Mouse (Mus musculus) adipose tissue, adult 10 weeks (tissue): ENCODE data around the gene Clk2. TPM values are rescaled to one million over a fixed set of nuclear protein-coding genes. Genes with fewer than 3 reads are reported as not detected.

ENCODE experiments used
- polyA plus RNA-seq: library from polyadenylated mRNA; stranded (reverse); fragments of 350-450 nt; fragmentation: Illumina TruSeq; extraction: RNeasy Lipid Tissue Mini Kit (QIAGEN cat#74804); gene quantifications from one replicate; pipeline ENCODE4 v1.2.3, GENCODE M21; 2014; ENCODE audit warnings: low read depth, low replicate concordance

The Clk2 gene
- 51.5 TPM for polyA plus RNA-seq

DNA sequence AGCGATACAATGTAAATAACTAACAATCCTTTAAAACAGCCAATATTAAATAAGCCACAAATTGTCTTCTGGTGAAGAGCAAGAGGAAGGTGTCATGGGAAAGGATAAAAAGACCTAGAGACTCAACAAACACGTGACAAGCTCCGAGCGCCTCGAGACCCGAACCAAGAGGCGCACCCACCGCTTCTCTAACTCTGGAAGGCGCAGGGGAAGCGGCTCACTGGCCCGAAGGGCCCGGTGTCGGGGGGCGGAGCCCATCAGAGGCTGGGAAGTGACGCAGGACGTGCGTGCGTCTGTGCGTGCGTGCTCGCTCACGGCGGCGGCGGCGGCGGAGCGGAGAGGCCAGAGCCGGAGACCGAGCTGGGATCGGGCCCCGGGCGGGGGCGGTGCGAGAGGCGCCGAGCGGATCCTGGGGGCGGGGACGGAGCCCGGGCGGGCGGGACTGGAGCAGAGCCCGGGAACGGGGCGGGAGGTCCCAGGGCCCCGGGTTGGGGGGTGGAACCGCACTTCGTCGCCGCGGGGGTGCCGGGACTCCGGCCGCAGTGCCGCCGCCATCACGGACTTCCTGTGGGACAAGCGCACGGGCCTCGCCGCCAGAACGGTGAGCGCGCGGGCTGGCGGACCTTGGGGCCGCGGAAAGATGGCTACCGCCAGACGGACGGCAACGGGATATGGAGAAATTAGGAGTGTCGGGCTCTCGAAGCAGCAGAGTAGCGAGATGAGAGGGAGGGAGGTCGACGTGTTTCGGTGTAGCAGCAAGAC lies at the start of gene Clk2:
Gene Clk2, plus strand, starts transcription at position 290 of the 762 bp plus-strand sequence.

GRCm38 (mm10) chr3:89135958-89136357 lies 28.6 kb upstream of the Clk2 start, which contains the start of gene Pklr:
Pklr (plus strand) TSS chr3:89136142.

DNA sequence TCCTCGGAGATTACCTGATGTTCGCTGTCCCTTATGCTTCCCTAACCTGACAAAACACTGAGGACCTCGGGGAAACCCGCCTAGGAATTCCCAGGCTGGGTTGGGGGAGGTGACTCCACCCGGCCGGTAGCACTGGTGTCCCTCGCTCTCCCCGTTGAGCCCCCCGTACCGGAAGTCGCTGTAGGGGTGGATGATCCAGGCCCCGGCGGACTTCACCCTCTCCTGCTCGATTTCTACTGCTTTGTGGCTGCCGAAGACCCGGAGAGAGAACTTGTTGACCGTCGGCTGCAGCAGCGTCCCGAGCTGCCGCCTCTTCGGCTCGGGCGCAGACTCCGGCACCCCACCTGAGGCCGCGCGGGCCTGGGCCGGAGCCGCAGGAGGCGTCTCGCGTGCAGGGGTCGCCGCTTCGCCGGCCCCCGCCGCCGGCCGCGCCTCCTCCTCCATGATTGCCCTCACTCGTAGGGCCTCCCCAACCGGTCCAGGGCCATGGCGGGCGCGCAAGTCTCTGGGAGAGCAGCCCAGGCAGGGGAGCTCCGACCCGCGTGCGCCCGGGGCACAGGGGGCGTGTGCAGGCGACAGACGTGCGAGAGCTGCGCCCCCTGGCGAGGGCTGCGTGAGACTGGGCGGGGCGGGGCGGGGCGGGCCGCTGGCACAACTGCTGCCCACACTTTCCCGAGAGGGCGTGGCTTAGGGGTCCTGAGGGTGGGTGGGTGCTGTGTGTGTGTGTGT lies 4.8 kb upstream of the Clk2 start, which contains the start of gene Hcn3:
Gene Hcn3, minus strand, starts transcription at position 581 of the 729 bp plus-strand sequence.

GRCm38 (mm10) chr3:89177242-89178106 lies 12.9 kb downstream of the Clk2 start, which contains the start of gene Scamp3:
Scamp3 (plus strand) TSS chr3:89177473.

DNA sequence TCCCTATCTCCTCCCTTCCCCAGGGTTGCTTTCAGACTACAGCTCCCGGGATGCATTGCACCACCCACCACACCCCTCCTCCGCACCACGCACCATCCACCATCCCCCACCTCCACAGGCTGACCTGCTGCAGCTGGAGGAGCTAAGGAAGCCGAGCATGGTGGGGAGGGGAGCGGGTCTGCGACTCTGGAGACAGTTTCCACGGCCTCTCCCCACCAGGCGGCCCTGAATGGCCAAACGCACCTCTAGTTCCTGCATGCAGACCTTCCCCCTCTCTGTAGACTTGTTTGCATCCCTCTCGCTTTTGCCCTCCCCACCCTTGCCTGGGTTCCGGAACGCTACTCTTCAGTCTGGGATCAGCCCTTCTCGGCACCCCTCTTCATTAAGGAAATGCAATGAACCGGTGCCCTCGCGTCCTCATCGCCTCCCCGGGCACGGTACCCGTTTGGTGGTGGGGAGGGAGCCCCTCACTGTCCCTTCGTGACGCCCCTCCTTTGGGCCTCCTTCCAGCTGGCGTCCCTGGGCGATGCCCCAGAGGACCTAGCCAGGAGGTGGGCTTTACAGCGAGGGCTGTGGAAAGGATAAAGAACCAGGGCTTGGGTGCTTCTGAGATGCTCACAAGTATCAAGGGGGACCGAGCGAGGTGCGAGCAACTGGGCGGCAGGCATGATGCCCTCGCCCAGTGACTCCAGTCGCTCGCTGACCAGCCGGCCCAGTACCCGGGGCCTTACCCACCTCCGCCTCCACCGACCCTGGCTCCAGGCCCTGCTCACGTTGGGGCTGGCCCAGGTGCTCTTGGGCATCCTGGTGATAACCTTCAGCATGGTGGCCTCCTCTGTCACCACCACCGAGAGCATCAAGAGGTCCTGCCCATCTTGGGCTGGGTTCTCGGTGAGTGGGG lies 18.7 kb downstream of the Clk2 start, which contains the start of gene Fam189b:
Gene Fam189b, plus strand, starts transcription at position 86 of the 901 bp plus-strand sequence.

DNA sequence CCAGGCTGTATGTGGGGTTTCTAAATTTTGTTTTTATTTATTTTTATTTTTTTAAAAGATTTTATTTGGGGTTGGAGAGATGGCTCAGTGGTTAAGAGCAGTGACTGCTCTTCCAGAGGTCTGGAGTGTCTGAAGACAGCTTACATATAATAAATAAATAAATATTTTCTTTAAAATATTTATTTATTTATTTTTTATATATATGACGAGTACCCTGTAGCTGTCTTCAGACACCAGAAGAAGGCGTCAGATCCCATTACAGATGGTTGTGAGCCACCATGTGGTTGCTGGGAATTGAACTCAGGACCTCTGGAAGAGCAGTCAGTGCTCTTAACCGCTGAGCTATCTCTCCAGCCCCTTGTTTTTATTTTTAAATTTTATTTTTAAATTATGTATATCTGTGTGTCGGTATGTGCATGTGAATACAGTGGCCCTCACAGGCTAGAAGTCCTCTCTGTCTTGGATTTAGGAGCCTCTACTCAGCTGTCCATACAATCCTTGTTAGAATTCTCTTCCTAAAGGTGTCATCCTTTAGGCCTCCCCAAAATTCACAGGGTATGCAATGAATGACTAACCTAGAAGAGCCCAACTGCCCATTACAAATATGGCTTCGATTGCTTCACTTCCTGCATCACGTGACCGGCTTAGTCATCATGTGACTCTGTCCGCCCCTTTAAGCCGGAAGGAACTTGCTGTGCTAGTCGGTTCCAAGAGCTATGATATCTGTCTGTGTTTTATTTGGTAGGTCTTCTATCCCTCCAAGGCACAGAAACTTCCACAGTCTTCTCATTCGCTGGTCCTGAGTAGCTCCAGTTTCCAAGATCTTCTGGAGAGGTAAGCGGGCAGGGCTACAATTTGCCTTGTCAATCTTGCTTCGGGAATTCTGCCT lies 37.9 kb downstream of the Clk2 start, which contains the start of gene Gba:
Gene Gba, plus strand, starts transcription at position 676 of the 889 bp plus-strand sequence.

GRCm38 (mm10) chr3:89214681-89215411 lies 50.3 kb downstream of the Clk2 start, which contains the start of gene Thbs3:
Thbs3 (plus strand) TSS chr3:89215180.

Other genes starting within 250 kb of the Clk2 start
- 16.7 TPM for gene Ash1l, start 214.2 kb upstream of the Clk2 start, polyA plus RNA-seq
- gene Dap3, start 213.6 kb upstream of the Clk2 start, polyA plus RNA-seq, result 66.9 TPM
- gene Rusc1, start 71.5 kb upstream of the Clk2 start, polyA plus RNA-seq, result 22.7 TPM
- not detected for gene Gm43738, start 63.7 kb upstream of the Clk2 start, polyA plus RNA-seq
- 175 TPM for gene Fdps, start 62.8 kb upstream of the Clk2 start, polyA plus RNA-seq
- 7.9 TPM for gene Pklr, start 28.7 kb upstream of the Clk2 start, polyA plus RNA-seq
- 0.24 TPM for gene Hcn3, start 4.6 kb upstream of the Clk2 start, polyA plus RNA-seq
- gene Scamp3, start 12.7 kb downstream of the Clk2 start, polyA plus RNA-seq, result 56.1 TPM
- 5.8 TPM for gene Fam189b, start 18.3 kb downstream of the Clk2 start, polyA plus RNA-seq
- gene Gba, start 38.1 kb downstream of the Clk2 start, polyA plus RNA-seq, result 67.8 TPM
- 30.3 TPM for gene Thbs3, start 50.4 kb downstream of the Clk2 start, polyA plus RNA-seq
- 92.5 TPM for gene Mtx1, start 62.3 kb downstream of the Clk2 start, polyA plus RNA-seq
- 1.0 TPM for gene Muc1, start 64.3 kb downstream of the Clk2 start, polyA plus RNA-seq
- gene Krtcap2, start 81.2 kb downstream of the Clk2 start, polyA plus RNA-seq, result 96.9 TPM
- gene Trim46, start 81.5 kb downstream of the Clk2 start, polyA plus RNA-seq, result 2.9 TPM
- gene Dpm3, start 94.6 kb downstream of the Clk2 start, polyA plus RNA-seq, result 152 TPM
- 135 TPM for gene Slc50a1, start 105.8 kb downstream of the Clk2 start, polyA plus RNA-seq
- gene Efna1, start 116.3 kb downstream of the Clk2 start, polyA plus RNA-seq, result 26.1 TPM
- 1.3 TPM for gene Efna3, start 158.2 kb downstream of the Clk2 start, polyA plus RNA-seq
- 3.4 TPM for gene Efna4, start 173.2 kb downstream of the Clk2 start, polyA plus RNA-seq
- gene Adam15, start 185.2 kb downstream of the Clk2 start, polyA plus RNA-seq, result 145 TPM
- 2.8 TPM for gene Dcst2, start 197.2 kb downstream of the Clk2 start, polyA plus RNA-seq
- 5.4 TPM for gene Dcst1, start 200.5 kb downstream of the Clk2 start, polyA plus RNA-seq
- 52.0 TPM for gene Zbtb7b, start 230.0 kb downstream of the Clk2 start, polyA plus RNA-seq
- 1.8 TPM for gene Lenep, start 238.0 kb downstream of the Clk2 start, polyA plus RNA-seq
- gene Flad1, start 247.1 kb downstream of the Clk2 start, polyA plus RNA-seq, result 24.9 TPM